12 mouse cellular contexts compared by ENCODE assay signal in the genomic region with DNA sequence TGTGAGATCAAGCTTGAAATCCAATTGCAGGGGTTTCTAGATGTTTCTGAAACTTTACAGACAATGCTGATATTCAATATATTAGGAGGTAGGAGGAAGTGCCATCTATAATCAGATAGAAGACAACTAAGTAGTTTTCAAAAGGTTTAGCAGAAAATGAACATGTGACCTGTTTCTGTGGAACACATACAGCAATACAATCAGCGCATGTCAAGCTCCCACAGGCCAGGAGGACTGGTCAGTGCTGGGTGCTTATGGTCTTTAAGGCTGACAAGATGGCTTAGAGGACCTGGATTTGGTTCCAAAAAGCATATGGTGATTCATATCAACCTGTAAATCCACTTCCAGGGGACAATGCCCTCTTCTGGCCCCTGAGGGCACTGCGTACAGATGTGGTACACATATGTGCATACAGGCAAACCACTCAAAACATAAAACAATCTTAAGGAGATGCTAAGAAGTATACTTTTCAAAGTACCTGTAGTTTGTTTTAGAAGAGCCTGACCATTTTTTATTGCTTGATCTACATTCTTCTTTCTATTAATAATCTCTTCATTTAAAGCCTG. TPM values are rescaled to one million over a fixed set of nuclear protein-coding genes. Genes with fewer than 3 reads are reported as not detected.
DNase-seq lines count a peak whose midpoint lies in the region; ATAC-seq and TF ChIP-seq lines count a peak whose summit lies in the region.
"Had no signal": no experiment of that assay in that cellular context is flagged by ENCODE, and none has a peak within 500 bp of the region (broad histone marks: within the 10 kb centered on the region; RNA-seq: fewer than 3 reads in every experiment).

No protein-coding gene starts in this region.

- no peak for ATAC-seq in CD4-positive, CD25-positive, alpha-beta regulatory T cell, adult 4 months
- ATAC-seq in neural tube, embryonic 13.5 days (ENCODE audit: low read depth): no peak
- peak; percentile 48; the same call in 1 of the 2 replicates for ATAC-seq in megakaryocyte progenitor cell, adult 5-6 weeks (replicated peaks; ENCODE audit: poor library complexity)

- no peak overlapping the region for H3K27ac ChIP-seq in kidney, adult 2 months (ENCODE audit: insufficient read depth, low read depth, low read length)
- peak overlapping the region; percentile 39; the same call in 1 of the 2 replicates for H3K27ac ChIP-seq in neural tube, embryonic 13.5 days (replicated peaks)
- H3K27ac ChIP-seq: lung, embryonic 15.5 days had no signal

- H3K4me2 ChIP-seq in neural tube, embryonic 13.5 days: no peak overlapping the region
- H3K4me2 ChIP-seq: lung, embryonic 15.5 days had no signal

- 100% methylated on average over 2 of the region's 2 CpGs for WGBS in kidney, adult 2 months
- WGBS in neural tube, embryonic 13.5 days: 97% methylated on average over 2 of the region's 2 CpGs

- H3K36me3 ChIP-seq in kidney, adult 2 months (ENCODE audit: control insufficient read depth, insufficient read depth, low read length): peaks cover 12% of the 10 kb centered on the region
- H3K36me3 ChIP-seq in neural tube, embryonic 13.5 days: peaks cover 86% of the 10 kb centered on the region

- 0 out of 2 replicates have a peak, but pooled peaks have one; percentile 25 for TF ChIP-seq CTCF in kidney, adult 2 months (conservative IDR thresholded peaks at IDR 0.05; ENCODE audit: insufficient read depth, insufficient read length, low read depth, low read length)

- H3K27me3 ChIP-seq in kidney, adult 2 months (replicated peaks; ENCODE audit: control insufficient read depth, insufficient read depth, low read length): no peaks in the 10 kb centered on the region
- H3K27me3 ChIP-seq in neural tube, embryonic 13.5 days: no peaks in the 10 kb centered on the region
- H3K27me3 ChIP-seq: lung, embryonic 15.5 days had no signal

- no peaks in the 10 kb centered on the region for H3K4me1 ChIP-seq in kidney, adult 2 months (ENCODE audit: control insufficient read depth, insufficient read depth, low read length)
- H3K4me1 ChIP-seq in neural tube, embryonic 13.5 days (replicated peaks): no peaks in the 10 kb centered on the region
- H3K4me1 ChIP-seq: lung, embryonic 15.5 days had no signal

- H3K4me3 ChIP-seq in kidney, adult 2 months (ENCODE audit: insufficient read depth, low read depth, low read length): no peak overlapping the region
- no peak overlapping the region for H3K4me3 ChIP-seq in neural tube, embryonic 13.5 days
- H3K4me3 ChIP-seq: lung, embryonic 15.5 days had no signal

- no peak overlapping the region for H3K9ac ChIP-seq in neural tube, embryonic 13.5 days
- H3K9ac ChIP-seq: lung, embryonic 15.5 days had no signal

- intact Hi-C loops in gastrocnemius, postnatal 36 days (cut with DNase I): loop anchor here (10.0 kb wide), 1 partner anchor 181 kb away; no protein-coding TSS in a partner anchor

- DNase-seq in CD4-positive, CD25-positive, alpha-beta regulatory T cell, adult 2 months (ENCODE audit: low read depth, low spot score): peak; percentile 26
- DNase-seq in kidney, adult 2 months: no peak
- no peak for DNase-seq in kidney, postnatal 14 days
- DNase-seq in neural tube, embryonic 10.5 days (ENCODE audit: extremely low spot score, low spot score): no peak
- DNase-seq in gastrocnemius, postnatal 36 days: no peak
- DNase-seq: gastrocnemius, postnatal 14 days; midbrain, embryonic 14.5 days had no signal

- no peaks in the 10 kb centered on the region for H3K9me3 ChIP-seq in neural tube, embryonic 13.5 days
- H3K9me3 ChIP-seq: lung, embryonic 15.5 days had no signal

- TF ChIP-seq POLR2A in kidney, adult 2 months (IDR thresholded peaks at IDR 0.05; ENCODE audit: low read depth, low read length): no peak

RNA-seq across cellular contexts. Expression of gene Bmp8a, which starts 52.5 kb away (rescaled TPM):
- polyA plus RNA-seq in CD4-positive, CD25-positive, alpha-beta regulatory T cell, adult 4 months (2017; shearing (Covaris generic)): not detected
- 1.5 and 2.9 TPM in 2 replicates for polyA plus RNA-seq in kidney, adult 2 months (2012; rRNA removed)
- 0.28 and 0.33 TPM in 2 replicates for polyA plus RNA-seq in neural tube, embryonic 13.5 days (2015; fragmentation: Nextera tagmentation; extraction: Ambion mirVana)
- total RNA-seq in megakaryocyte progenitor cell, adult 5-6 weeks (2015): 0.17 TPM in 1 of 2 replicates, not detected in the other
- total RNA-seq in megakaryocyte progenitor cell, adult 5-6 weeks (2017): 0.12 TPM in 1 of 2 replicates, not detected in the other
- 1 to 10 TPM in 1 of 2 experiments, under 1 TPM in 1; 0.38 to 1.6 TPM for total RNA-seq in gastrocnemius, postnatal 36 days (2021)
- total RNA-seq: common myeloid progenitor, adult 5-6 weeks had no signal
